Mouse (Mus musculus): ENCODE data around the gene Wdr47. TPM values are rescaled to one million over a fixed set of nuclear protein-coding genes. Genes with fewer than 3 reads are reported as not detected.

Wdr47 gene
- polyA plus RNA-seq, 1 experiment from 2014 or later = 0.80 TPM

DNA sequence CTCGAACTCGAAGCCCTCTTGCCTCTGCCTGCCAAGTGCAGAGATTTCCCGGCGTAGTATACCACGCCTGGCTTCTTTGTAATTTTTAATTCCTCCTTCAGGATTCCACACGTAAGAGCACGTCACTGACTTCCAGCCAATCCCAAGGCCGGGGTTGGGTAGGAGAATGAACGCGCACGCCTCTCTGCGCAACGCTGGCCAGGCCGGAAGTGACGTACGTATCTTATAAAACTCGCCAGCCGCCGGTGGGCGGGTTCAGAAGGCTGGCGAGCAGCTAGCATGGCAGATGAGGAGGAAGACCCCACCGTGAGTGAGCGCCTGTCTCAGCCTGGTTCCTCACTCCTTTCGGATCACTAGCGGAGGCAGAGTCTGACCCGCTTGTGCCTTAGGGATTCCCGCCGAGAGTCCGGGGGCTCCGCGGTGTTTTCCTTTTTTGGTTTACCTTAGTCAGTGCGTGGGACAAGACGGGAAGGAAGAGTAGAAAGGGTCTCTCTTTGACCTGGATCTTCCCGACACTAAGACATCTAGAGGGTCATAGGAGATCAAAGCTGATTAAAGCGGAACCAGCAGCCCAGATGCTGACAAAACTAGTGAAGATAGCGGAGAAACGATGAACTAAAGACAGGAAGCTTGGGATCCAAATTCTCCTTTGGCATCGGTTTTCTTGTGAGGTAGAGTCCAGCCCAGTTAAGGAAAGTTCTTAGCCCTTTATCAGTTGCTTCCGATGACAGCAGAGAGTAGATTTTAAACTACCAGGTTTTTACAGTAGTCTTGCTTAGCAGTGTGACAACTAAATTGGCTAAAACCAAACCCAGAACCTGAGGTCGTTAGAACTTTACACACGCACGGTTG is 19.4 kb upstream of the Wdr47 start, which contains the start of gene Taf13:
Gene Taf13, plus strand, starts transcription at position 256 of the 852 bp plus-strand sequence.
- ATAC-seq = peak; percentile 99
- under 1% methylated on average over 42 of the region's 42 CpGs for WGBS (ENCODE audit: insufficient replicate concordance)

GRCm38 (mm10) chr3:108572309-108573010 is 18.6 kb upstream of the Wdr47 start:
- Histone ChIP-seq H3K4me3 (ENCODE audit: low read depth, low read length) (peak overlapping the region; percentile 77), H3K4me2 (ENCODE audit: low read depth, low read length) (peak overlapping the region; percentile 92), H3K4me1 (ENCODE audit: insufficient read depth) (peaks cover 12% of the 10 kb centered on the region; the same call in 1 of the 2 replicates), H3K9ac (replicated peaks) (peak overlapping the region; percentile 82), H3K27ac (ENCODE audit: low read depth) (peak overlapping the region; percentile 81; the same call in 1 of the 2 replicates), H3K27me3 (ENCODE audit: insufficient read depth, low read length) (no peaks in the 10 kb centered on the region), H3K36me3 (replicated peaks; ENCODE audit: insufficient read depth, low read length) (no peaks in the 10 kb centered on the region), H3K9me3 (ENCODE audit: low read length) (no peaks in the 10 kb centered on the region)
- WGBS (ENCODE audit: insufficient replicate concordance) = 48% methylated on average over 18 of the region's 18 CpGs
- TF ChIP-seq EP300 (IDR thresholded peaks at IDR 0.05; ENCODE audit: low read depth) (no peak), CTCF (IDR thresholded peaks at IDR 0.05; ENCODE audit: low read depth) (no peak)
- ATAC-seq (no peak), DNase-seq (no peak)

More for the DNA sequence above, 19.4 kb upstream of the Wdr47 start, which contains the start of gene Taf13:
- Histone ChIP-seq H3K4me3 (ENCODE audit: low read depth, low read length) (peak within 1 kb of the TSS; percentile 77), H3K36me3 (replicated peaks; ENCODE audit: insufficient read depth, low read length) (no peaks in the 10 kb centered on the region), H3K27me3 (ENCODE audit: insufficient read depth, low read length) (no peaks in the 10 kb centered on the region), H3K9ac (replicated peaks) (peak within 1 kb of the TSS; percentile 82), H3K4me2 (ENCODE audit: low read depth, low read length) (peak within 1 kb of the TSS; percentile 92), H3K27ac (ENCODE audit: low read depth) (peak within 1 kb of the TSS; percentile 81), H3K9me3 (ENCODE audit: low read length) (no peaks in the 10 kb centered on the region), H3K4me1 (ENCODE audit: insufficient read depth) (peaks cover 12% of the 10 kb centered on the region; the same call in 1 of the 2 replicates)
- DNase-seq = peak; percentile 96
- TF ChIP-seq CTCF (IDR thresholded peaks at IDR 0.05; ENCODE audit: low read depth) = no peak
- 0 out of 2 replicates have a peak, but pooled peaks have one; percentile 63 for TF ChIP-seq EP300 (IDR thresholded peaks at IDR 0.05; ENCODE audit: low read depth)

DNA sequence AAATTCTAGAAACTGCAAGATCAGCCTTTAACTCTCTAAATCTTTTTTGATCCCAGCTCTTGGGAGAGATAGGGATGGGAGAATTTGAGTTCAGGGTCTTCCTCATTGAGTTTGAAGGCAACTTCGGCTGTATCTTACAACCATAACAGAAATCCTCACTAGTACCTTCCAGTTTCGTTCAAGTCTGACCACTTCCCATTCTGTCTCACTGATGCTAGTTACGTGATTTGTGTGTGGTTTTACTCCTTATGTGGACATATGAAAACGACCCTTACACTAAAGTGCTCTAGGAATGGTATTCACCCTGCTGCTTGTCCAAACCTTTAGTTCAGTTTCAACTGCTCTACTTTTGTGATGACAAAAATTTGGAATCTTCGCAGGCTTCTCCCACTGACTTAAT is 17.1 kb upstream of the Wdr47 start:
- H3K4me1 ChIP-seq (ENCODE audit: insufficient read depth) = peaks cover 12% of the 10 kb centered on the region; the same call in 1 of the 2 replicates
- H3K9ac ChIP-seq (replicated peaks) = no peak overlapping the region
- DNase-seq (no peak), ATAC-seq (no peak)
- 46% methylated on average over 5 of the region's 5 CpGs for WGBS (ENCODE audit: insufficient replicate concordance)
- no peak overlapping the region for H3K4me3 ChIP-seq (ENCODE audit: low read depth, low read length)
- H3K27me3 ChIP-seq (ENCODE audit: insufficient read depth, low read length) = no peaks in the 10 kb centered on the region
- peaks cover 7% of the 10 kb centered on the region; the same call in 1 of the 2 replicates for H3K36me3 ChIP-seq (replicated peaks; ENCODE audit: insufficient read depth, low read length)
- no peak overlapping the region for H3K4me2 ChIP-seq (ENCODE audit: low read depth, low read length)
- H3K9me3 ChIP-seq (ENCODE audit: low read length) = no peaks in the 10 kb centered on the region
- no peak overlapping the region for H3K27ac ChIP-seq (ENCODE audit: low read depth)
- TF ChIP-seq EP300 (IDR thresholded peaks at IDR 0.05; ENCODE audit: low read depth) (no peak), CTCF (IDR thresholded peaks at IDR 0.05; ENCODE audit: low read depth) (no peak)

DNA sequence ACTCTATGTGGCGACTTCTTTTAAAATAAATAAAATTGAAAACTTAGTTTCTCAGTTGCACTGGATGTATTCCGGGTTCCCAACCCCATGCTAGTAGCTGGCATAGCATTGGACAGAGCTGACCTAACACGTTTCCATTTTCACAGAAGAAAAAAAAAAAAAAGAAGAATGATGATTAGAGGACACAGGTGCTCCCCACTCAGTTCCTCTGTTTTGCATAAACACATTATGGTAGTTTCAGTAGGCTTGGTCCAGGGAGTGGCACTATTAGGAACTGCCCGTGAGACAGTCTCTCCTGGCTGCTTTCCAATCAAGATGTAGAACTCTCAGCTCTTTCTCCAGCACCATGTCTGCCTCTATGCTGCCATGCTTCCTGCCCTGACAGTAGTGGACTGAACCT is 6.5 kb upstream of the Wdr47 start:
- TF ChIP-seq EP300 (IDR thresholded peaks at IDR 0.05; ENCODE audit: low read depth) = no peak
- TF ChIP-seq CTCF (IDR thresholded peaks at IDR 0.05; ENCODE audit: low read depth) = no peak
- Histone ChIP-seq H3K9ac (replicated peaks) (no peak overlapping the region), H3K27me3 (ENCODE audit: insufficient read depth, low read length) (no peaks in the 10 kb centered on the region), H3K4me1 (ENCODE audit: insufficient read depth) (no peaks in the 10 kb centered on the region), H3K36me3 (replicated peaks; ENCODE audit: insufficient read depth, low read length) (no peaks in the 10 kb centered on the region), H3K9me3 (ENCODE audit: low read length) (no peaks in the 10 kb centered on the region), H3K4me2 (ENCODE audit: low read depth, low read length) (no peak overlapping the region), H3K27ac (ENCODE audit: low read depth) (no peak overlapping the region), H3K4me3 (ENCODE audit: low read depth, low read length) (no peak overlapping the region)
- no peak for DNase-seq
- no peak for ATAC-seq
- 61% methylated on average over 4 of the region's 4 CpGs for WGBS (ENCODE audit: insufficient replicate concordance)

DNA sequence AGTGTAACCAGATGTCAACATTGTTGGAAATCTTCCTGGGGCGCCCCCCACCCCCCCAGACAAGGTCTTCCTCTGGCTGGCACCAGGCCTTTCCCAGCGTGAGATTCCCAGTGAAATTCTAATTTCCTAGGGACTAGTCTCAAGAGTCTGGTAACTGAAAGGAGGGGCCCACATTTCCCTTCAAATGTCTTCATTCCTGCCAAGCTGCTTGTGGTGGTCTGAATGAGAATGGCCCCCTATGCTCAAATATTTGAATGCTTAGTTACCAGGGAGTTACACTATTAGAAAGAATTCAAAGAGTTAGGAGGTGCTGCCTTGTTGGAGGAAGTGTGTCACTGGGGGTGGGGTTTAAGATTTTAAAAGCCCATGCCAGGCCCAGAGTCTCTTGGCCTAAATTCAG is 2.6 kb upstream of the Wdr47 start:
- Histone ChIP-seq H3K9ac (replicated peaks) (no peak overlapping the region), H3K27ac (ENCODE audit: low read depth) (no peak overlapping the region), H3K27me3 (ENCODE audit: insufficient read depth, low read length) (no peaks in the 10 kb centered on the region), H3K4me3 (ENCODE audit: low read depth, low read length) (no peak overlapping the region), H3K4me2 (ENCODE audit: low read depth, low read length) (no peak overlapping the region), H3K4me1 (ENCODE audit: insufficient read depth) (peaks cover 8% of the 10 kb centered on the region), H3K9me3 (ENCODE audit: low read length) (no peaks in the 10 kb centered on the region), H3K36me3 (replicated peaks; ENCODE audit: insufficient read depth, low read length) (no peaks in the 10 kb centered on the region)
- TF ChIP-seq CTCF (IDR thresholded peaks at IDR 0.05; ENCODE audit: low read depth) (no peak), EP300 (IDR thresholded peaks at IDR 0.05; ENCODE audit: low read depth) (no peak)
- WGBS (ENCODE audit: insufficient replicate concordance) = 65% methylated on average over 2 of the region's 2 CpGs
- no peak for ATAC-seq
- no peak for DNase-seq
